Mouse (Mus musculus) liver, postnatal 0 days (tissue): Measurements from ENCODE around the gene Aldh1l1. TPM values are rescaled to one million over a fixed set of nuclear protein-coding genes. Genes with fewer than 3 reads are reported as not detected.

Experiments used
- ATAC-seq: fragments of 200-750 bp; cut with Nextera tagmentation; 2 replicates; pipeline ENCODE4 v1.8.0; 2017; ENCODE audit warnings: mild to moderate bottlenecking, moderate library complexity
- DNase-seq: peaks from one replicate; pipeline ENCODE4 v3.0.0-alpha.2; 2016
- H3K27ac ChIP-seq: fragments of 300-500 bp; sonication (generic); 2 replicates; pipeline ENCODE4 v1.5.1; 2014; ENCODE audit warnings: antibody characterized with exemption, moderate library complexity, mild to moderate bottlenecking, low read depth
- H3K27me3 ChIP-seq: fragments of 300-500 bp; sonication (generic); 2 replicates; pipeline ENCODE4 v1.6.1; 2014; ENCODE audit warnings: low read length, control low read depth, mixed read lengths; ENCODE audit not compliant: insufficient read depth
- H3K36me3 ChIP-seq: fragments of 300-500 bp; sonication (generic); replicated peaks from 2 replicates; pipeline ENCODE4 v1.6.1; 2014; ENCODE audit warnings: mild to moderate bottlenecking, control low read depth, low read length, moderate library complexity, mixed read lengths; ENCODE audit not compliant: insufficient read depth
- H3K4me1 ChIP-seq: fragments of 300-500 bp; sonication (generic); 2 replicates; pipeline ENCODE4 v1.6.1; 2014; ENCODE audit warnings: antibody characterized with exemption, mild to moderate bottlenecking, control low read depth; ENCODE audit not compliant: insufficient read depth
- H3K4me2 ChIP-seq: fragments of 300-500 bp; sonication (generic); 2 replicates; pipeline ENCODE4 v1.6.1; 2014; ENCODE audit warnings: low read depth, mild to moderate bottlenecking, low read length, moderate library complexity, mixed read lengths
- H3K4me3 ChIP-seq: fragments of 300-500 bp; sonication (generic); 2 replicates; pipeline ENCODE4 v1.5.1; 2014; ENCODE audit warnings: low read depth, low read length
- H3K9ac ChIP-seq: fragments of 300-500 bp; sonication (generic); replicated peaks from 2 replicates; pipeline ENCODE4 v1.6.1; 2014; ENCODE audit warnings: mild to moderate bottlenecking, moderate library complexity
- H3K9me3 ChIP-seq: fragments of 300-500 bp; sonication (generic); 2 replicates; pipeline ENCODE4 v1.6.1; 2016; ENCODE audit warnings: mild to moderate bottlenecking, control low read depth, low read length, mixed read lengths
- CTCF ChIP-seq: sonication (generic); IDR thresholded peaks from 2 replicates; pipeline ENCODE4 v1.5.1; 2016; ENCODE audit warnings: antibody characterized with exemption, low read depth
- EP300 ChIP-seq: IDR thresholded peaks from 2 replicates; pipeline ENCODE4 v1.6.1; 2016; ENCODE audit warnings: antibody characterized with exemption, low read depth, mild to moderate bottlenecking
- WGBS: fragments of 180-500 bp; shearing (Covaris S2); extraction: QIAGEN DNeasy Blood & Tissue Kit; methylation state at CpG from one replicate; pipeline ENCODE4 v1.1.7; 2014; ENCODE audit not compliant: insufficient replicate concordance; 5-methylcytosine and 5-hydroxymethylcytosine counted together
- polyA plus RNA-seq: library from polyadenylated mRNA; unstranded; fragments of >200 nt; fragmentation: Nextera tagmentation; extraction: Ambion mirVana; gene quantifications from 2 replicates; pipeline ENCODE4 v1.2.1, GENCODE M21; 2015

Gene Aldh1l1
- polyA plus RNA-seq, 1 experiment from 2014 or later = 114 TPM

DNA sequence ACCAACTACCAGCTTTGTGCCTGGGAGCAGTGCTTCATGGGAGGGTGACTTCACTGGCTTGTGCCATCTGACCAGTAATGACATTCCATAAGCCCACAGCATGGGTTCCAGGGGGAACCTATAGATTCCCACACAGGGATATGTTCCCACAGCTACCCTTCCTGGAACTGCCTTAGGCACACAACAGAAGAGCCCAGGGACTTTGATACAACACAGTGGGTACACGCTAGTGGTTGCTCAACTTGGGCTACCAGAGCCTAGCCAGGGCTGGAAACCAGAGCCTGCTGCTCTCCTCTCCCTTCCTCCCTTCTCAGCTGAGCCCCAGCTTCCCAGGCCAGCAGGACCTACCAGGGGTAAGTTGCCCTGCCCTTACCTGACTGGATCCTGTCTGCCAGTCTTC lies 54.3 kb downstream of the Aldh1l1 start:
- Histone ChIP-seq H3K4me2 (no peak overlapping the region), H3K27me3 (no peaks in the 10 kb centered on the region), H3K36me3 (no peaks in the 10 kb centered on the region), H3K4me3 (no peak overlapping the region), H3K27ac (peak overlapping the region; percentile 24; the same call in 1 of the 2 replicates), H3K4me1 (no peaks in the 10 kb centered on the region), H3K9ac (no peak overlapping the region; the same call in 1 of the 2 replicates), H3K9me3 (no peaks in the 10 kb centered on the region)
- 50% methylated on average over 1 of the region's 1 CpGs for WGBS
- peak; percentile 86 for ATAC-seq
- TF ChIP-seq CTCF (no peak), EP300 (no peak)
- peak; percentile 40 for DNase-seq

DNA sequence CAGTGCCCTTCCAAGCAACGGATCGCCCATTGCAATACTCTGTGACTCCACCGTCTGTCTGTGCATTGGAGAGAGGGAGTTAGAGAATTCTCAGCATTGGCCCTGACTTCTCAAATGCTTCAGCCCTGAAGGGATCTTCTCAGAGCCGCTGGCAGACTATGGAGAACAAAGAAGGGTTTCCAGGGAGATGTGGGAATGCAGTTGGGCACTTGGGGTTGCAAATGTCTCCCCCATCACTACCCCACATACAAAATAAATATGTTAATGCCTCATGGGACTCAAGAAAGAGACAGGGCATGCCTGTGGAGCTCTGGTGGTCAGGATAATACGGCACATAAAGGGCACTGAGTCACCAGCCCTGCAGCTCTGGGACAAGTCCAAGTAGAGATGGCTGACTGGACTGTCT lies 55.1 kb downstream of the Aldh1l1 start:
- DNase-seq (no peak), ATAC-seq (no peak)
- no peaks in the 10 kb centered on the region for H3K27me3 ChIP-seq
- H3K27ac ChIP-seq = no peak overlapping the region
- no peaks in the 10 kb centered on the region for H3K9me3 ChIP-seq
- H3K9ac ChIP-seq = no peak overlapping the region
- TF ChIP-seq EP300 = no peak
- TF ChIP-seq CTCF = no peak
- H3K36me3 ChIP-seq = no peaks in the 10 kb centered on the region
- H3K4me3 ChIP-seq = no peak overlapping the region
- H3K4me1 ChIP-seq = peaks cover under 1% of the 10 kb centered on the region; the same call in 1 of the 2 replicates
- 80% methylated on average over 5 of the region's 5 CpGs for WGBS
- H3K4me2 ChIP-seq = no peak overlapping the region

DNA sequence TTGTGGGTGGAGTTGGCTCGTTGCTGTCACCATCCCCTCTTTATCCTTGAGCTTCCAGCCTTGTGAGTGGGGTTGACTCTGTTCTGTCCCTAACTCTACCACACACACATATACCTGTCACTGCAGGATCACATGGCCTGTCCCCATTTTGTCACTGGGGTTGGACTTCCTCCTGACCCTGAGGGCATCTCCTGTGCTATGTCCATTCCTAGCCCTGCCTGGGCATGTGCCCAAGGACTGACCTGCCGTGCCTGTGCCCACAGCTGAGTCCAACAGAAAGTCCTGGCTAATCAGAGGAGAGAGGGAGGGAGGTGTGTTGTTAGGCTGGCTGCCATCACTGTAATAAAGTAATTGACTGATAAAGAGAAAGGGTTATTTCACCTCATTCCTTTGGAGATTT lies 58.2 kb downstream of the Aldh1l1 start:
- 42% methylated on average over 2 of the region's 2 CpGs for WGBS
- no peaks in the 10 kb centered on the region for H3K27me3 ChIP-seq
- no peak overlapping the region for H3K9ac ChIP-seq
- H3K27ac ChIP-seq = no peak overlapping the region
- no peak overlapping the region for H3K4me2 ChIP-seq
- TF ChIP-seq EP300 = no peak
- no peak for TF ChIP-seq CTCF
- DNase-seq (no peak), ATAC-seq (0 out of 2 replicates have a peak, but pooled peaks have one; percentile 16)
- H3K36me3 ChIP-seq = no peaks in the 10 kb centered on the region
- H3K4me3 ChIP-seq = no peak overlapping the region
- H3K9me3 ChIP-seq = no peaks in the 10 kb centered on the region
- H3K4me1 ChIP-seq = peaks cover 9% of the 10 kb centered on the region; the same call in 1 of the 2 replicates

DNA sequence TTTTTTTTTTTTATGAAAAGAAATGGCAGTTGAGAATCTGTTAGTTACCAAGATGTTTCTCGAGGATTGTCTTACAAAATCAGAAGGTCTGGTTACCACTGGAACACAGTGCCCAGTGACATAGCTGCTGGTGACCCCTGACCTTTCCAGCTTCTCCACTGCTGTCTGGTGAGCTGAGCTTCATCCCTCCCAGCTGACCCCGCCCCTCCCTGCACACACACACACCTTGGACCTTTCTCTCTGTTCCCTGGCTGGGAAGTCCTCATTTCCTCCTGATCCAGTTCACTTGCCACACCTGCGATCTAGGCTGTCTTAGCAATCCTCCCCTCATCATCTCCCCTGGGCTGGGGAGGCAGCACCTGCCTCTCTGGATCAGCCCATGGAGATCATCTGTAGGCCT lies 60.0 kb downstream of the Aldh1l1 start:
- DNase-seq (peak; percentile 14), ATAC-seq (no peak)
- Histone ChIP-seq H3K9ac (no peak overlapping the region), H3K27me3 (no peaks in the 10 kb centered on the region), H3K36me3 (no peaks in the 10 kb centered on the region), H3K4me3 (no peak overlapping the region), H3K4me1 (peaks cover 11% of the 10 kb centered on the region; the same call in 1 of the 2 replicates), H3K27ac (peak overlapping the region; percentile 59), H3K9me3 (no peaks in the 10 kb centered on the region), H3K4me2 (no peak overlapping the region)
- TF ChIP-seq CTCF (no peak), EP300 (no peak)
- 46% methylated on average over 3 of the region's 3 CpGs for WGBS

DNA sequence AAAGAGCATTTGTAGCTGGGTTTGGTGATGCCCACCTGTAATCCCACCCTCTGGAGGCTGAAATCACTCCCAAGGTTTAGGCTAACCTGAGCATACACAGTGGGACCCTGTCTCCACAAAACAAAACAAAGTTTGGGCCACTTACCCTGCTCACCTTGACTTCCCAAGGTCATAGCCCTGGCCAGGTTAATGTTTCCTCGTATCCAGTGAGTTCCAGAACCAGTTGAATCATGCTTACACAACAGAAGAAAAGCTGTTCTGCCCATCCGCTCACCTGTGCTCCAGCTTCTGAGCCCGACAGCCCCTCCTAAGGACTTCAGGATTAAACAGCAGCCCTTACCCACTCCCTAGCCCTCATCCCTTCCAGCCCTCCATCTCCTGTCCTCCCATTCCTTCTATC lies 60.8 kb downstream of the Aldh1l1 start:
- no peak for ATAC-seq
- DNase-seq = no peak
- H3K36me3 ChIP-seq = no peaks in the 10 kb centered on the region
- H3K27ac ChIP-seq = peak overlapping the region; percentile 59
- no peak overlapping the region for H3K4me3 ChIP-seq
- H3K9me3 ChIP-seq = no peaks in the 10 kb centered on the region
- H3K4me1 ChIP-seq = peaks cover 11% of the 10 kb centered on the region; the same call in 1 of the 2 replicates
- H3K27me3 ChIP-seq = no peaks in the 10 kb centered on the region
- no peak overlapping the region for H3K9ac ChIP-seq
- 53% methylated on average over 3 of the region's 3 CpGs for WGBS
- 0 out of 2 replicates have a peak, but pooled peaks have one; percentile 8 for TF ChIP-seq EP300
- no peak for TF ChIP-seq CTCF
- no peak overlapping the region for H3K4me2 ChIP-seq

DNA sequence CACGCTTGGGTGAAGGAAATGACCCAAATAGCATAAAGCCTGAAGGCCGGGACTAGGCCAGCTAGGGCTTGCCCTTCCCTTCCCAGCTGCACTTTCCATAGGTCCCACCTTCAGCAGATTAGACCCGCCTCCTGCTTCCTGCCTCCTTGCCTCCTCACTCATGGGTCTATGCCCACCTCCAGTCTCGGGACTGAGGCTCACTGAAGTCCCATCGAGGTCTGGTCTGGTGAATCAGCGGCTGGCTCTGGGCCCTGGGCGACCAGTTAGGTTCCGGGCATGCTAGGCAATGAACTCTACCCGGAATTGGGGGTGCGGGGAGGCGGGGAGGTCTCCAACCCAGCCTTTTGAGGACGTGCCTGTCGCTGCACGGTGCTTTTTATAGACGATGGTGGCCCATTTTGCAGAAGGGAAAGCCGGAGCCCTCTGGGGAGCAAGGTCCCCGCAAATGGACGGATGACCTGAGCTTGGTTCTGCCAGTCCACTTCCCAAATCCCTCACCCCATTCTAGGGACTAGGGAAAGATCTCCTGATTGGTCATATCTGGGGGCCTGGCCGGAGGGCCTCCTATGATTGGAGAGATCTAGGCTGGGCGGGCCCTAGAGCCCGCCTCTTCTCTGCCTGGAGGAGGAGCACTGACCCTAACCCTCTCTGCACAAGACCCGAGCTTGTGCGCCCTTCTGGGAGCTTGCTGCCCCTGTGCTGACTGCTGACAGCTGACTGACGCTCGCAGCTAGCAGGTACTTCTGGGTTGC lies 64.1 kb downstream of the Aldh1l1 start:
- H3K4me3 ChIP-seq = peak overlapping the region; percentile 48
- peak overlapping the region; percentile 91 for H3K27ac ChIP-seq
- TF ChIP-seq EP300 = peak; percentile 69
- no peak for TF ChIP-seq CTCF
- H3K36me3 ChIP-seq = no peaks in the 10 kb centered on the region
- H3K9ac ChIP-seq = peak overlapping the region; percentile 71
- no peaks in the 10 kb centered on the region for H3K27me3 ChIP-seq
- ATAC-seq (peak; percentile 84), DNase-seq (peak; percentile 75)
- H3K4me2 ChIP-seq = peak overlapping the region; percentile 66
- peaks cover 11% of the 10 kb centered on the region; the same call in 1 of the 2 replicates for H3K4me1 ChIP-seq
- H3K9me3 ChIP-seq = no peaks in the 10 kb centered on the region
- WGBS = 11% methylated on average over 25 of the region's 25 CpGs
